Mouse (Mus musculus) c-Kit-positive CD71-positive TER-119-negative erythroid progenitor cells, embryonic 14.5 days (primary cell): ENCODE results near the gene Clhc1.
"Not testable (repeated sequence)": the region's sequence is repeated elsewhere in the genome, so short reads cannot be mapped to it uniquely, and the experiment has no call there.

Source experiments
- DNase-seq: peaks from one replicate; pipeline ENCODE4 v3.0.0-alpha.2; 2013; ENCODE audit warnings: low read depth

Clhc1 gene

GRCm38 (mm10) chr11:29547752-29548503 is at the start of gene Clhc1, which contains the start of gene Rps27a:
TSS of gene Clhc1 (plus strand) at chr11:29547950.
TSS of gene Rps27a (minus strand) at chr11:29548109.
- DNase-seq, result peak; percentile 88

GRCm38 (mm10) chr11:29503948-29504893 is 43.5 kb upstream of the Clhc1 start:
- DNase-seq, result no peak

- DNase-seq, result no peak
These were observed 42.7 kb upstream of the Clhc1 start for GRCm38 (mm10) chr11:29504899-29505625.

- no peak for DNase-seq
These were observed 38.3 kb upstream of the Clhc1 start for GRCm38 (mm10) chr11:29509421-29509820.

GRCm38 (mm10) chr11:29512818-29513535 is 34.8 kb upstream of the Clhc1 start:
- no peak for DNase-seq

- no peak for DNase-seq
These were observed 33.4 kb upstream of the Clhc1 start for GRCm38 (mm10) chr11:29514325-29514681.

GRCm38 (mm10) chr11:29514682-29515412 is 32.9 kb upstream of the Clhc1 start, which contains the start of gene Prorsd1:
TSS of gene Prorsd1 (minus strand) at chr11:29515033.
- DNase-seq, result peak; percentile 87

GRCm38 (mm10) chr11:29525988-29526794 is 21.6 kb upstream of the Clhc1 start, which contains the start of gene Mtif2:
TSS of gene Mtif2 (plus strand) at chr11:29526408.
- no peak for DNase-seq

GRCm38 (mm10) chr11:29538201-29538600 is 9.5 kb upstream of the Clhc1 start:
- no peak for DNase-seq

GRCm38 (mm10) chr11:29544225-29544945 is 3.4 kb upstream of the Clhc1 start:
- DNase-seq, result no peak

GRCm38 (mm10) chr11:29545150-29545752 is 2.5 kb upstream of the Clhc1 start:
- not testable (repeated sequence) for DNase-seq

- not testable (repeated sequence) for DNase-seq
These were observed 1.5 kb upstream of the Clhc1 start for GRCm38 (mm10) chr11:29546297-29546696.

- DNase-seq, result no peak
These were observed 988 bp upstream of the Clhc1 start for GRCm38 (mm10) chr11:29546762-29547161.

- DNase-seq, result no peak
These were observed 450 bp upstream of the Clhc1 start for GRCm38 (mm10) chr11:29547249-29547751.

- DNase-seq, result no peak
These were observed 1.0 kb downstream of the Clhc1 start for GRCm38 (mm10) chr11:29548504-29549424.

GRCm38 (mm10) chr11:29549425-29549778 is 1.7 kb downstream of the Clhc1 start:
- DNase-seq, result no peak

- no peak for DNase-seq
These were observed 12.7 kb downstream of the Clhc1 start for GRCm38 (mm10) chr11:29560452-29560851.
